Mouse (Mus musculus) spleen, adult 2 months (tissue): ENCODE data around the gene Spata46. TPM values are rescaled to one million over a fixed set of nuclear protein-coding genes. Genes with fewer than 3 reads are reported as not detected.

Experiments used
- DNase-seq, 2 experiments: peaks; one replicate each; pipeline versions ENCODE4 v3.0.0 to v3.0.0-alpha.2; 2012 to 2021; ENCODE audit warnings: low spot score in 2 of 2, low read depth in 1 of 2
- H3K27ac ChIP-seq: fragments of 200-500 bp; 2 replicates; pipeline ENCODE4 v1.5.1; 2012; ENCODE audit warnings: low read length, inconsistent platforms; ENCODE audit not compliant: insufficient read depth
- H3K27me3 ChIP-seq: fragments of 200-500 bp; 2 replicates; pipeline ENCODE4 v1.6.1; 2012; ENCODE audit warnings: mild to moderate bottlenecking, moderate library complexity, low read length, inconsistent platforms; ENCODE audit not compliant: control insufficient read depth, insufficient read depth
- H3K36me3 ChIP-seq: fragments of 200-500 bp; 2 replicates; pipeline ENCODE4 v1.6.1; 2012; ENCODE audit warnings: mild to moderate bottlenecking, low read length, inconsistent platforms; ENCODE audit not compliant: control insufficient read depth, insufficient read depth
- H3K4me1 ChIP-seq: fragments of 200-500 bp; 2 replicates; pipeline ENCODE4 v1.6.1; 2011; ENCODE audit warnings: inconsistent platforms; ENCODE audit not compliant: control insufficient read depth, insufficient read depth, insufficient read length
- H3K4me3 ChIP-seq: fragments of 200-500 bp; 2 replicates; pipeline ENCODE4 v1.5.1; 2011; ENCODE audit warnings: mild to moderate bottlenecking, inconsistent platforms; ENCODE audit not compliant: insufficient read depth, insufficient read length; ENCODE audit errors: extremely low read depth
- CTCF ChIP-seq: fragments of 200-500 bp; IDR thresholded peaks from 2 replicates; pipeline ENCODE4 v1.5.1; 2011; ENCODE audit warnings: mild to moderate bottlenecking, inconsistent platforms; ENCODE audit not compliant: insufficient read depth, insufficient read length, insufficient replicate concordance; ENCODE audit errors: extremely low read depth
- POLR2A ChIP-seq: fragments of 200-500 bp; IDR thresholded peaks from 2 replicates; pipeline ENCODE4 v1.6.1; 2011; ENCODE audit warnings: low read depth, low read length, inconsistent platforms
- WGBS: fragments of 180-500 bp; shearing (Covaris S2); methylation state at CpG from one replicate; pipeline ENCODE4 v1.1.7; 2018; 5-methylcytosine and 5-hydroxymethylcytosine counted together
- polyA plus RNA-seq: library from polyadenylated mRNA; depleted of rRNA; stranded (reverse); fragments of >200 nt; gene quantifications from 2 replicates; pipeline ENCODE4 v1.2.3, GENCODE M21; 2012

Spata46 gene
- polyA plus RNA-seq, 1 experiment, result not detected

DNA sequence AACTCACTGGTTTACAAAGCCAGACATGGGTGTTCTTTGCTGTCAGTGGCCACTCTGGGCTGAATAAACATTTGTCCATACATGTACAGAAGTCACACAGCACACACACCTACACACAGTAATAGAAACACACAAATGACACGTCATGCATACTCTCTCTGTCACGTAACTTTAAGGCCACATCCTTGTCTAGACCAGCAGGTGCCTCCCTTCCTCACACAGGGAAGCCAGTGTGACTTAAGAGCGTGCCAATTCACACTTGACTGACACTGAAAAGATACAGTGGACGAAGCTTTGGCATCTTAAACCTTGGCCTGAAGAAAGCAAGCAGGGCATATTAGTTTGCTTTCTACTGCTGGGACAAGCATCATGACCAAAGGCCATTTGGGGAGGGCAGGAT lies 24.2 kb downstream of the Spata46 start:
- no peak for DNase-seq
- Histone ChIP-seq H3K4me1 (no peaks in the 10 kb centered on the region), H3K36me3 (no peaks in the 10 kb centered on the region), H3K4me3 (no peak overlapping the region), H3K27ac (no peak overlapping the region), H3K27me3 (no peaks in the 10 kb centered on the region)
- WGBS, result 81% methylated on average over 4 of the region's 4 CpGs
- TF ChIP-seq CTCF (no peak), POLR2A (no peak)

DNA sequence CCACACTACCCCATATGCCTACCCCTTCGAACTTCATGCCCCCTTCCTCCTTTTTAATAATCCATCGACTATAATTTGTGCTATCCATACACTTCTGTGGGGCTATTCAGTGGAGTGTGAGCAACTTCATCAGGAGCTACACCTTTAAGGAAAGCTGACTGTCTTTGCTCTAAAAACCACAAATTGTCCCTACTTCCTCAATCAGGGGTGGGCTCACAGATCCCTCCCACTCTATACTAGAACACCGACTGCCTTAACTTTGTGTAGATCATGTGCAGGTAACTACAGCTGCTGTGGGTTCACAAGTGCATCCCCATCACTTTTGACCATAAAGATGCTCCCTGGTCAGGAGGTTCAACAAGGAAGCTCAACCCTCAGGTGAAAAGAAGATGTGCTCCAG lies 31.3 kb downstream of the Spata46 start:
- H3K27ac ChIP-seq, result no peak overlapping the region

DNA sequence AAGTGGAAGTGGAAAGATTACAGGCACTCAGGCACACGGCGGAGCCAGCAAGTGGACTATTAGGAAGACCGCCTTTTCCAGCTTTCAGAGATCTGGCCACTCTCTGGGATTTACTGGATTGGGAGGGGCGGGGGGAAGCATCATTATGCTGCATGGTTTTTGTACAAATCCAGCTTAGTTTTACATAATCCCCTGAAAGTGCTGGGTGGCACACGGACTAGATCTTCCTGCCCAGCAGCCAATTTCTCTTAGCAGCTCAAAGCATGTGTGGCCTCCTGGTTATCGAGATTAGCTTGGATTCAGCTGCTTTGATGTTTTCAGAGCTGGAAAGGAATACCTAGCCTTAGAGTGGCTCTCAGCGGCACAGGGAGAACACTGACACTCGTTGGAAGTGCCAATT lies 34.5 kb downstream of the Spata46 start:
- Histone ChIP-seq H3K4me1 (no peaks in the 10 kb centered on the region), H3K27ac (no peak overlapping the region), H3K4me3 (no peak overlapping the region), H3K27me3 (no peaks in the 10 kb centered on the region), H3K36me3 (no peaks in the 10 kb centered on the region)
- TF ChIP-seq POLR2A, result no peak
- no peak for TF ChIP-seq CTCF
- WGBS, result 92% methylated on average over 8 of the region's 8 CpGs
- no peak for DNase-seq

More for the DNA sequence above, 31.3 kb downstream of the Spata46 start:
- WGBS, result 55% methylated on average over 3 of the region's 3 CpGs
- Histone ChIP-seq H3K36me3 (no peaks in the 10 kb centered on the region), H3K4me3 (no peak overlapping the region), H3K27me3 (no peaks in the 10 kb centered on the region), H3K4me1 (no peaks in the 10 kb centered on the region)
- TF ChIP-seq CTCF (no peak), POLR2A (no peak)
- DNase-seq, result no peak

DNA sequence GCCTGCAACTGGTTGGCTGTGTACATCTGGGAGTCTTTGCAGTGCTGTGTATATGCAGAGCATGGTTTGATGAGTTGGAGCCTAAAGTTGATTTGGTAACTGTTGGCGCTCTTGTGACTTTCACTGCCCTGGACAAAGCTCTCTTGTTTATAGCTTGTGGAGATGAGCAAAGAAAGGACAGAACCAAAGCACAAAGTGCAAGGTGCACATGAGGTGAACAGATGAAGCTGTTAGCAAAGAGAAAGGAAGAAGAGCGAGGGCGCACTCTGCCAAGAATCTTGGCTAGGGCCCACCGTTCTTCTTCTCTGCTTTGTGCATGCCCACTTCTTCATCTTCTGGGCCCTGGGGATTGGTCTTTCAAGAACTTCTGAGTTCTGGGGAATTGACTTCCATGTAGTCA lies 35.3 kb downstream of the Spata46 start:
- H3K4me3 ChIP-seq, result no peak overlapping the region
- no peaks in the 10 kb centered on the region for H3K36me3 ChIP-seq
- H3K27me3 ChIP-seq, result no peaks in the 10 kb centered on the region
- no peak overlapping the region for H3K27ac ChIP-seq
- 91% methylated on average over 4 of the region's 4 CpGs for whole genome bisulfite sequencing
- no peaks in the 10 kb centered on the region for H3K4me1 ChIP-seq
- TF ChIP-seq POLR2A, result no peak
- no peak for TF ChIP-seq CTCF
- no peak for DNase-seq

DNA sequence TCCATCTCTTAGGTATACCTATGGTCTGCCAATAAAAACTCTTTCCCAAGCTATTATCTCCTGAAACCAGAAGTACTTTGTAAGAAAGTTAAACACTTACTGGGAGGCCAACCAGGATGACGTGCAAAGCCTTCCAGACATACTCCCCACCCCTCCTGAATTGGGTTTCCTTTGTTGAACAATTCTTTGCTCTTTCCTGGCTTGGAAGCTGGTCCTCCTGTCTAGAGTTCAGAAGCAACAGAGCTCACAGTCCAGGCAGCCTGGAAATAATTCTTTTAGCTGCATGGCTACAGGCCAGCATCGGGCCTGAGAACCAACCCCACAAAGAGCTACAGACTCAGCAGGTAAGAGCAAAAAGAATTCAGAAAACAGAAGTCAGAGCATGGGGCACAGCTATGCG lies 37.7 kb downstream of the Spata46 start:
- H3K27ac ChIP-seq, result no peak overlapping the region
- H3K36me3 ChIP-seq, result no peaks in the 10 kb centered on the region
- H3K27me3 ChIP-seq, result no peaks in the 10 kb centered on the region
- no peak overlapping the region for H3K4me3 ChIP-seq
- WGBS, result 86% methylated on average over 3 of the region's 3 CpGs
- H3K4me1 ChIP-seq, result no peaks in the 10 kb centered on the region
- no peak for DNase-seq
- no peak for TF ChIP-seq POLR2A
- TF ChIP-seq CTCF, result no peak

DNA sequence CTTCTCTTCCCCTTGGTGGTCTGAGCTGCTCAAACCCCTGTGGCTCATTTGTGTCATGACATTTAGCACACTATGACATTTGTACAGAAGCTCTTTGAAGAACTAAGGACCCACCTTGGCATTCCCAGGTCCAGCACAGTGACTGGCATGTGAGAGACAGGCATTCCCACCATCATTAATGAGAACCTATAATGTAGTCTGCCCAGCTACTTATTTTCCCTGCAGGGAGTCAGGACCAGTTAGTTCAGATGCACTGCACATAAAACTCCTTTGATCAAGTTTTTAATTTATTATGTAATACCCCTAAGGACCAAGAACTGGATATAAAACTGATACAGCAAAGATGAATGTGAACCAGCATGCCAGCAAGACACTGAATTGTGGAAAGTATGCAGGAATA lies 42.5 kb downstream of the Spata46 start:
- DNase-seq, result no peak
- Histone ChIP-seq H3K4me1 (no peaks in the 10 kb centered on the region; the same call in 1 of the 2 replicates), H3K36me3 (no peaks in the 10 kb centered on the region), H3K4me3 (no peak overlapping the region), H3K27me3 (no peaks in the 10 kb centered on the region), H3K27ac (no peak overlapping the region)
- TF ChIP-seq POLR2A (no peak), CTCF (no peak)

DNA sequence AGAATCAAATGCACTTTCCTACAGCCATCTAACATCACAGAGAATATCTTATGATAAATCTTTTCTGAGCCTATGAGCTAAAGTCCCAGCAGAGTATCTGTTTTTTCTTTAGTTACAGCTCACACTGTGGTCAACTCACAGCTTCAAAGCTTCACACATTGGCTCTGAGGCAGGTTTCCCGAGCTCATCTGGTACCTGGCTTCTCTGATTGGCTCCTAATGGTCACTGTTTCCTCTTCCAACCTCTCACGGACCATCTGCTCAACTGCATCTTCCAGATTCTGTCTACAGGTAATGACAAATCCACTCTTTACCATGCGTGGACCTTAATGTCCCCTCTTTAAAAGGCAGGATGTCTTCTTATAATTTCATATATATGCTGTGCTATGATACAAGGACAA lies 44.7 kb downstream of the Spata46 start:
- WGBS, result 78% methylated on average over 3 of the region's 3 CpGs
- TF ChIP-seq CTCF, result no peak
- TF ChIP-seq POLR2A, result no peak

More for the DNA sequence above, 44.7 kb downstream of the Spata46 start:
- no peak overlapping the region for H3K27ac ChIP-seq
- DNase-seq, result no peak
- no peaks in the 10 kb centered on the region for H3K36me3 ChIP-seq
- H3K27me3 ChIP-seq, result no peaks in the 10 kb centered on the region
- H3K4me1 ChIP-seq, result no peaks in the 10 kb centered on the region; the same call in 1 of the 2 replicates
- H3K4me3 ChIP-seq, result no peak overlapping the region
